Mouse (Mus musculus): ENCODE results near the gene Vmn2r29.
A peak's percentile ranks its signal among the peaks of the same experiment; 100 is the strongest.
"Not testable (repeated sequence)": the region's sequence is repeated elsewhere in the genome, so short reads cannot be mapped to it uniquely, and the experiment has no call there.

Vmn2r29 gene

GRCm38 (mm10) chr7:7247228-7247627 lies at the start of gene Vmn2r29:
Vmn2r29 (minus strand) TSS chr7:7247328.
- DNase-seq, result not testable (repeated sequence)

DNA sequence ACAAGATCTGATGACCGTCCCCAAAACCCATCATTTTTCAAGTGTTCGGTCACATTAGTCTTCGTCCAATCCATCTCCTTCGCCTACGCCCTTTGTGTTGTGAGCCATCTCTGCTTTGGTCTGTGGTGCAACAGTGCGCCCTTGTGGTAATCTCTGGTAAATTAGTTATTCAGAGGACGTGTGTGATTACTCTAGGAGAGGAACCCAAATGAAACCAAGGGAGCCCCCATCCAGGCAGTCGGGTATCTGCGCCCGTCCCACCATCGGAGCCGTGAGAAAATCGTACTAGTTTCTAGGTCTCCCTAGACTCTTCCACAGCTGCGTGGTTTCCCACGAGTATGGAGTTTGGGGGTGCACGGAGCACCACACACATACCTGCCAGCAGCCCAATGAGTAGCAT lies 48.5 kb upstream of the Vmn2r29 start:
- peak in 1 of 2 experiments; percentile 70 for DNase-seq

DNA sequence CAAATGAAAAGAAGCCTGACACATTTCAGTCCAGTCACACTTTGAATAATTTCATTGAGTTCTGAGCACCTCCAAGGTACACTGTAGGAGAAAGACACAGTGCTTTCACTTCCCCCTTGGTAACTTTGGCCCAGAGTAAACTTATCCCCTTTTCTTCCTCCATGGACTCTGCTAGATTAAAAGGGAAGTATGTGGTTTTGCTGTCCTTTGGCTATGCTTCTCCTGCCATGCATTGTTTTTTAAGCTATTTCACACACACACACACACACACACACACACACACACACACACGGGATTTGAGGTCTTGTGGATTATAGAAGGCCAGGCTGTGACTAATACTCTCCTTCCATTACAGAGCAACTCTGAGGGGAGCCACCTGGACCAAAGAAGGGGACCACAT lies 34.3 kb upstream of the Vmn2r29 start:
- DNase-seq, result no peak

DNA sequence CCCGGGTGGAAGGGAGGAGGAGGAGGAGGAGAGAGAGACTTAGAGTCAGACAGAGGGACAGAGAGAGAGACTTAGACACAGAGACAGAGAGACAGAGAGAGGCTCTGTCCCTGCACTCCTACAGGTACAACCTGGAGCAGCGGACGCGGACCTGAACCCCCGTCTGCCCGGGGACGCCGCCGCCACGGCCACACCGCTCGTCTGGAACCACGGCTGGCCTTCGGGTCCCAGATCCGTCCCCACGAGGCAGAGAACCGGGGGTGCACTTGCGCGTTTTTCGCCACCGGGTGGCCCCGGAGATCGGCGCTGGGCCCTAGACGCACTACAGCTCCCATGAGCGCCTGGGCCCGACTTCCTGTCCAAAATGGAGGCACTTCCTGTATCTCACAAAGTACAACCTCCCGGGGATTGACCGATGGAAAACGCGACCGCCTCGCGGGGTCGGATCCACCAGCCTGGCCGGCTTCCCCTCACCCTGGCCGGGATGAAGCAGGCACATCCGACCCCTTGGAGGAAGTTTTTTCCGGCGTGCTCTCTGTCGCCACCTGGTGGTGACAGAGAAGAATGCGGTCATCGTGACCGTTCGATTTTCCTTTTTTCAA lies 30.9 kb upstream of the Vmn2r29 start, which contains the start of gene Gm45844:
TSS of gene Gm45844 (minus strand) at position 324 of the 602 bp plus-strand sequence.
- peak; percentile 93 for DNase-seq

DNA sequence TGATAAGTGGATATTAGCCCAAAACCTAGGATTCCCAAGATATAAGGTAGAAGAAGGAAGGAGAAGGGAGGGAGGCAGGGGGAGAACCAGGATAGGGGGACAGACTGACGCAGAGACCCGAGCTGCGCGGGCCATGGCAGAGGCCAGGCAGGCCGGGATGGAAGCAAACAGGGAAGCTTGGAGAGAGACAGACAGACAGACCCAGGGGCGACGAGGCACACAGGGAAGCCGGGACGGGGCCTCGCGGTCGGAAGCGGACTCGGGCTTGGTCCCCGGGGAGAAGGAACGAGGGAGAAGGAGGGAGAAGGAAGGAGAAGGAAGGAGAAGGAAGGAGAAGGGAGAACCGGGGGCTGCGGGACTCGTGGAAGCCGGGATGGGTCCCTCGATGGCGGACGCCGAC lies 30.4 kb upstream of the Vmn2r29 start:
- DNase-seq, result peak in 1 of 2 experiments; percentile 49

GRCm38 (mm10) chr7:7209313-7210151 lies 37.6 kb downstream of the Vmn2r29 start, which contains the start of gene Zfp772:
Zfp772 (minus strand) TSS chr7:7209998.
- peak; percentile 53 to 57 for DNase-seq

DNA sequence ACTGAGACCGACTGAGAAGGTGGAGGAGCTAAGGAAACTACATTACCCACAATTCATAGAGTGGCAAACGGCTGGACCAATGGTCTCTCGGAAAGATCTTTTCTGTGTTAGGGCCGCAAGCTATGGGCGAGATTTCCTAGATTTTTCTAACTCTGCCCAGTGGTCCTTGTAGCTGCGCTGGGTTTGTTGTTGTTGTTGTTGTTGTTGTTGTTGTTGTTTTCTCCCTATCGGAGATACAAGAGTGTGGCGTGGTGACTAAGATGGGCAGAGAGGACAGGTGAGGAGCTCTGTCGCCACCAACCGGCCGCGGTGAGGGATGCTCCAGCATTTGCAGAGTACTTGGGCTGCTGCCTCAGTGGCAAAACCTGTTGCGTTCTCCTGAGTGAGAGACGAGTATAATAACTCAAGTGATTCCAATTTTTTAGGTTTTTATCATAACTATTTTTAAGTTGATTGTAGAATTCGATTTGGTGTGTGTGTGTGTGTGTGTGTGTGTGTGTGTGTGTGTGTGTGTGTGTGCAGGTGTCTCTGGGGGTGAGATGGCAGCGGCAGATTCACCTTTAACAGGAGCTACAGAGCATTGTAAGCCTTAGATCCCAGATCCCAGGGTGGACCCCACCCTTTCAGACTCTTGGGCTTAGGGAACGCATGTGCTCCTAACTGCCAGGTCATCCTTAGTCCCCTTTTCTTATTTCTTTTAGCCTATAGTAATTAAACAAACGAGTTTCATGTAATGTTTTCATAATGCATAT lies 58.8 kb downstream of the Vmn2r29 start:
- peak; percentile 55 to 74 for DNase-seq

DNA sequence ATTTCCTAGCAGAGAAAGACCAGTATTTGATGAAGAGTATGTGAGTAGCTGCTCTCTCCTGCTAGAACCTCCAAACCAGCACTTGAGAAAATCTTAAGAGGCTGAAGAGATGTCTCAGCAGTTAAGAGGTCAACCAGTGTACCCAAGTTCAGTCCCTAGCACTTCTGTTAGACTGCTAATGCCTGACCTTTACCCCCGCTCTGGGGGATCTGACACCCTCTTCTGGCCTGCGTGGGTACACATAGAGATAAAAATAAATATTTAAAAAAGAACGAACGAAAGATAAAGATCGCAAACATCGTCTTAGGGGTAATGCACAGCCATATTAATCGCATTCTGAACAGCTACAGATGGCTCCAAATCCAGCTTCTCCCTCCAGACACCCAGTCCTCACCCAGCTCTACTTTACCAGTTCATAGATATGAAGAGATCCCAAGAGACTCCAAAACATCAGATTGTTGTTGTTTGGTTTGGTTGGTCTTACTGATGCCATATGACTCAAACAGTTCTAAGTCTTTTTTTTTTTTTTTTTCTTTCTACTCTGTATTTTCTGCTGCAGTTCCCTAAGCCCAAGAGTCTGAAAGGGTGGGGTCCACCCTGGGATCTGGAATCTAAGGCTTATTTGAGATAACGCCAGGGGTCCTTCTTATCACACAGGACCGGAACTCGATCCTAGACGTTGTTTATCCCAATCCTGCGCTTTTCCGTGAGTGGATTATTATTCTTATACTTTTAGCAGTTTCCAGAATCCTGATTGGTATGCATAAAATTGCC lies 59.5 kb downstream of the Vmn2r29 start:
- DNase-seq, result no peak

DNA sequence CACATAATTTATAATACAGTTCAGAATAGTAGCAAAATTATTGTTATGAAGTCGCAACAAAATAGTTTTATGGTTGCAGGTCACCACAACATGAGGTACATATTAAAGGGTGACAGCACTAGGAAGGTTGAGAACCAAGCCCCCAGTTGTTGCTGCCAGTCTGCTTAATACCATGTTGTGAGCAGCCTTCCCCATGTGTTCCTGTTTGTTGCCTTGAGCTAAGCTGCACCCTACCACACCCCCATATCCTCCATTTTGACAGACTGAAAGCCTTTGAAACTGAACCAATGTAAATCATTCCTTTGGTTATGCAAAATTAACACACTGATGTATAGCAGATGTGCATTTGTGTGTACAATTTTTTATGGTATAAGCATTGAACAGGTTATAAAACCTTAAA lies 61.2 kb downstream of the Vmn2r29 start:
- no peak for DNase-seq
